Mouse (Mus musculus): ENCODE data around the gene Gm49027. TPM values are rescaled to one million over a fixed set of nuclear protein-coding genes. Genes with fewer than 3 reads are reported as not detected.

The Gm49027 gene
- polyA plus RNA-seq (2012): not detected in 2 replicates

- Histone ChIP-seq H3K4me3 (replicated peaks) (peak within 1 kb of the TSS; percentile 95), H3K9me3 (ENCODE audit: control insufficient read depth, low read length) (no peaks in the 10 kb centered on the region), H3K27me3 (ENCODE audit: control insufficient read depth) (no peaks in the 10 kb centered on the region), H3K36me3 (ENCODE audit: control insufficient read depth) (peaks cover 28% of the 10 kb centered on the region), H3K4me1 (ENCODE audit: control insufficient read depth) (peaks cover 32% of the 10 kb centered on the region)
- TF ChIP-seq GATA1 (IDR thresholded peaks at IDR 0.05; ENCODE audit: low read length) (no peak), TAL1 (IDR thresholded peaks at IDR 0.05; ENCODE audit: low read length) (no peak)
These were observed at the start of gene Gm49027 for GRCm38 (mm10) chr5:123525281-123525680. TSS of gene Gm49027 (minus strand) at chr5:123525488.

GRCm38 (mm10) chr5:123573362-123573761 lies 48.1 kb upstream of the Gm49027 start:
- H3K4me1 ChIP-seq (ENCODE audit: control insufficient read depth): peaks cover 22% of the 10 kb centered on the region
- no peaks in the 10 kb centered on the region for H3K9me3 ChIP-seq (ENCODE audit: control insufficient read depth, low read length)
- no peaks in the 10 kb centered on the region for H3K27me3 ChIP-seq (ENCODE audit: control insufficient read depth)
- peaks cover 18% of the 10 kb centered on the region for H3K36me3 ChIP-seq (ENCODE audit: control insufficient read depth)
- TF ChIP-seq TAL1 (IDR thresholded peaks at IDR 0.05; ENCODE audit: low read length) (no peak), GATA1 (IDR thresholded peaks at IDR 0.05; ENCODE audit: low read length) (no peak)
- H3K4me3 ChIP-seq (replicated peaks): peak overlapping the region; percentile 68

GRCm38 (mm10) chr5:123572357-123573186 lies 47.3 kb upstream of the Gm49027 start, which contains the start of gene Vps33a:
TSS of gene Vps33a (minus strand) at chr5:123573038.
- Histone ChIP-seq H3K36me3 (ENCODE audit: control insufficient read depth) (peaks cover 26% of the 10 kb centered on the region), H3K9me3 (ENCODE audit: control insufficient read depth, low read length) (no peaks in the 10 kb centered on the region), H3K27me3 (ENCODE audit: control insufficient read depth) (no peaks in the 10 kb centered on the region), H3K4me1 (ENCODE audit: control insufficient read depth) (peaks cover 22% of the 10 kb centered on the region), H3K4me3 (replicated peaks) (peak within 1 kb of the TSS; percentile 68)
- TF ChIP-seq GATA1 (IDR thresholded peaks at IDR 0.05; ENCODE audit: low read length) (no peak), TAL1 (IDR thresholded peaks at IDR 0.05; ENCODE audit: low read length) (no peak)

- Histone ChIP-seq H3K4me3 (replicated peaks) (no peak overlapping the region), H3K36me3 (ENCODE audit: control insufficient read depth) (peaks cover 91% of the 10 kb centered on the region), H3K4me1 (ENCODE audit: control insufficient read depth) (no peaks in the 10 kb centered on the region), H3K27me3 (ENCODE audit: control insufficient read depth) (no peaks in the 10 kb centered on the region), H3K9me3 (ENCODE audit: control insufficient read depth, low read length) (no peaks in the 10 kb centered on the region)
- TF ChIP-seq GATA1 (IDR thresholded peaks at IDR 0.05; ENCODE audit: low read length): no peak
- no peak for TF ChIP-seq TAL1 (IDR thresholded peaks at IDR 0.05; ENCODE audit: low read length)
These were observed 35.8 kb upstream of the Gm49027 start for GRCm38 (mm10) chr5:123561128-123561527.

GRCm38 (mm10) chr5:123559588-123559987 lies 34.3 kb upstream of the Gm49027 start:
- H3K36me3 ChIP-seq (ENCODE audit: control insufficient read depth): peaks cover 86% of the 10 kb centered on the region
- H3K9me3 ChIP-seq (ENCODE audit: control insufficient read depth, low read length): no peaks in the 10 kb centered on the region
- H3K27me3 ChIP-seq (ENCODE audit: control insufficient read depth): no peaks in the 10 kb centered on the region
- H3K4me1 ChIP-seq (ENCODE audit: control insufficient read depth): peaks cover 4% of the 10 kb centered on the region
- TF ChIP-seq TAL1 (IDR thresholded peaks at IDR 0.05; ENCODE audit: low read length): no peak
- no peak for TF ChIP-seq GATA1 (IDR thresholded peaks at IDR 0.05; ENCODE audit: low read length)
- H3K4me3 ChIP-seq (replicated peaks): no peak overlapping the region

- no peaks in the 10 kb centered on the region for H3K27me3 ChIP-seq (ENCODE audit: control insufficient read depth)
- no peak overlapping the region for H3K4me3 ChIP-seq (replicated peaks)
- peaks cover 60% of the 10 kb centered on the region for H3K36me3 ChIP-seq (ENCODE audit: control insufficient read depth)
- no peaks in the 10 kb centered on the region for H3K9me3 ChIP-seq (ENCODE audit: control insufficient read depth, low read length)
- TF ChIP-seq TAL1 (IDR thresholded peaks at IDR 0.05; ENCODE audit: low read length) (no peak), GATA1 (IDR thresholded peaks at IDR 0.05; ENCODE audit: low read length) (no peak)
- H3K4me1 ChIP-seq (ENCODE audit: control insufficient read depth): peaks cover 4% of the 10 kb centered on the region
These were observed 31.2 kb upstream of the Gm49027 start for GRCm38 (mm10) chr5:123556451-123556850.

GRCm38 (mm10) chr5:123555693-123556092 lies 30.4 kb upstream of the Gm49027 start:
- Histone ChIP-seq H3K4me1 (ENCODE audit: control insufficient read depth) (peaks cover 4% of the 10 kb centered on the region), H3K4me3 (replicated peaks) (no peak overlapping the region), H3K9me3 (ENCODE audit: control insufficient read depth, low read length) (no peaks in the 10 kb centered on the region), H3K36me3 (ENCODE audit: control insufficient read depth) (peaks cover 53% of the 10 kb centered on the region), H3K27me3 (ENCODE audit: control insufficient read depth) (no peaks in the 10 kb centered on the region)
- TF ChIP-seq TAL1 (IDR thresholded peaks at IDR 0.05; ENCODE audit: low read length): no peak
- no peak for TF ChIP-seq GATA1 (IDR thresholded peaks at IDR 0.05; ENCODE audit: low read length)

GRCm38 (mm10) chr5:123533801-123534200 lies 8.5 kb upstream of the Gm49027 start:
- H3K9me3 ChIP-seq (ENCODE audit: control insufficient read depth, low read length): no peaks in the 10 kb centered on the region
- no peak for TF ChIP-seq TAL1 (IDR thresholded peaks at IDR 0.05; ENCODE audit: low read length)
- H3K36me3 ChIP-seq (ENCODE audit: control insufficient read depth): peaks cover 83% of the 10 kb centered on the region
- no peak overlapping the region for H3K4me3 ChIP-seq (replicated peaks)
- H3K27me3 ChIP-seq (ENCODE audit: control insufficient read depth): no peaks in the 10 kb centered on the region
- H3K4me1 ChIP-seq (ENCODE audit: control insufficient read depth): no peaks in the 10 kb centered on the region

- Histone ChIP-seq H3K4me3 (replicated peaks) (no peak overlapping the region), H3K4me1 (ENCODE audit: control insufficient read depth) (peaks cover 2% of the 10 kb centered on the region), H3K9me3 (ENCODE audit: control insufficient read depth, low read length) (no peaks in the 10 kb centered on the region), H3K36me3 (ENCODE audit: control insufficient read depth) (peaks cover 73% of the 10 kb centered on the region), H3K27me3 (ENCODE audit: control insufficient read depth) (no peaks in the 10 kb centered on the region)
- TF ChIP-seq GATA1 (IDR thresholded peaks at IDR 0.05; ENCODE audit: low read length) (no peak), TAL1 (IDR thresholded peaks at IDR 0.05; ENCODE audit: low read length) (no peak)
These were observed 4.8 kb upstream of the Gm49027 start for GRCm38 (mm10) chr5:123530056-123530455.
